Mouse (Mus musculus): ENCODE results near the gene Gen1. TPM values are rescaled to one million over a fixed set of nuclear protein-coding genes. Genes with fewer than 3 reads are reported as not detected.

Gen1 gene
- polyA plus RNA-seq, 1 experiment from 2014 or later = 11.7 TPM

DNA sequence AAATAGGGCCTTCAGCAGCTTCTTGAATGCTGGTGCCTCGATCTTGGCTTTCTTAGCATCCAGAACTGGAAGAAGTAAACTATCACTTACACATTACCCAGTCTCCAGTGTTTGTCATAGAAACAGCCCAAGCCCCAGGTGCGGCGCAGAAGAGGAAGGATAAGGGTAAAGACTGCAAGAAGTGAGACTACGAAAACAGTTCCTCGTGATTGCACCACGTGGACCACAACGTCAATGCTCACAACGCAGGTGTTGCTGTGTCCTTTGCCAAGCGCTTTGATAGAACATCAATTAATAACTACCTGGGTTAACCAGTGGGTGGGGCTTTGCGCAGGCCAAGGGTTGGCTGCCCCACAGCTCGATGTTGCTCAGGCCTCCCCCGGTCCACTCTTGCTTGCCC, 64.9 kb downstream of the Gen1 start:
- no peak overlapping the region for H3K9ac ChIP-seq (ENCODE audit: low read length)
- H3K4me3 ChIP-seq (ENCODE audit: low read length) = no peak overlapping the region
- no peak for ATAC-seq (ENCODE audit: low read depth)
- no peaks in the 10 kb centered on the region for H3K9me3 ChIP-seq (ENCODE audit: control insufficient read depth, low read length)
- WGBS = 85% methylated on average over 12 of the region's 12 CpGs
- H3K27me3 ChIP-seq (ENCODE audit: control insufficient read depth, insufficient read depth, low read depth, low read length) = no peaks in the 10 kb centered on the region
- H3K4me2 ChIP-seq (ENCODE audit: low read depth, low read length) = no peak overlapping the region
- H3K4me1 ChIP-seq (replicated peaks; ENCODE audit: control insufficient read depth, insufficient read depth, low read length) = peaks cover 8% of the 10 kb centered on the region; the same call in 1 of the 2 replicates
- no peaks in the 10 kb centered on the region for H3K36me3 ChIP-seq (ENCODE audit: control insufficient read depth, insufficient read depth, low read length)
- no peak overlapping the region for H3K27ac ChIP-seq (ENCODE audit: low read length)

DNA sequence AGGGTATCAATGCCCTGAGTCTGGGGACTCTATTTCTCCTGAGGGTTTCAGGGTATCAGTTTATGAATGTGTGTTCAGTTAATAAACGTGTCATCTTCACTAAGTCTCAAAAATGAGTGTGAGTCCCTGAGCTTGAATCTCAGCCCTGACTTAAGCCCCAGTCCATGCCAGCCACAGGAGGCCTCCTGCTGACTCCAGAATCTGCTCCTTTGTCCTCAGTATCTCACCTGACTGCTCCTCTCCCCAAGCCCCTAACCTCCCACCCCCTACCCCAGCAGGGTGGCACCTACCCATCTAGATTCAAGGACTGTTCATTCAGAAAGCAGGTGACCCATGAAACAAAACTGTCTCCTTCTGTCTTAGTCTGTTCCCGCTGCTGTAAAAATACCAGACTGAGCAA, 67.0 kb downstream of the Gen1 start:
- Histone ChIP-seq H3K9ac (ENCODE audit: low read length) (no peak overlapping the region), H3K9me3 (ENCODE audit: control insufficient read depth, low read length) (no peaks in the 10 kb centered on the region), H3K4me1 (replicated peaks; ENCODE audit: control insufficient read depth, insufficient read depth, low read length) (no peaks in the 10 kb centered on the region), H3K4me3 (ENCODE audit: low read length) (no peak overlapping the region), H3K36me3 (ENCODE audit: control insufficient read depth, insufficient read depth, low read length) (no peaks in the 10 kb centered on the region), H3K27ac (ENCODE audit: low read length) (no peak overlapping the region), H3K27me3 (ENCODE audit: control insufficient read depth, insufficient read depth, low read depth, low read length) (no peaks in the 10 kb centered on the region), H3K4me2 (ENCODE audit: low read depth, low read length) (no peak overlapping the region)
- no peak for ATAC-seq (ENCODE audit: low read depth)
- 45% methylated on average over 2 of the region's 2 CpGs for WGBS

- Histone ChIP-seq H3K4me2 (ENCODE audit: low read depth, low read length) (no peak overlapping the region), H3K27ac (ENCODE audit: low read length) (no peak overlapping the region), H3K9ac (ENCODE audit: low read length) (no peak overlapping the region), H3K36me3 (ENCODE audit: control insufficient read depth, insufficient read depth, low read length) (no peaks in the 10 kb centered on the region), H3K9me3 (ENCODE audit: control insufficient read depth, low read length) (no peaks in the 10 kb centered on the region), H3K4me3 (ENCODE audit: low read length) (no peak overlapping the region), H3K27me3 (ENCODE audit: control insufficient read depth, insufficient read depth, low read depth, low read length) (no peaks in the 10 kb centered on the region), H3K4me1 (replicated peaks; ENCODE audit: control insufficient read depth, insufficient read depth, low read length) (no peaks in the 10 kb centered on the region)
- WGBS = 50% methylated on average over 3 of the region's 4 CpGs
- ATAC-seq (ENCODE audit: low read depth) = no peak
Observed at GRCm38 (mm10) chr12:11198026-11198425, 67.6 kb downstream of the Gen1 start.

GRCm38 (mm10) chr12:11196830-11197229, 68.8 kb downstream of the Gen1 start:
- Histone ChIP-seq H3K36me3 (ENCODE audit: control insufficient read depth, insufficient read depth, low read length) (no peaks in the 10 kb centered on the region), H3K9ac (ENCODE audit: low read length) (no peak overlapping the region), H3K4me3 (ENCODE audit: low read length) (no peak overlapping the region), H3K4me2 (ENCODE audit: low read depth, low read length) (0 out of 2 replicates have a peak overlapping the region, but pooled peaks have one; percentile 49), H3K27me3 (ENCODE audit: control insufficient read depth, insufficient read depth, low read depth, low read length) (no peaks in the 10 kb centered on the region), H3K27ac (ENCODE audit: low read length) (no peak overlapping the region), H3K9me3 (ENCODE audit: control insufficient read depth, low read length) (no peaks in the 10 kb centered on the region), H3K4me1 (replicated peaks; ENCODE audit: control insufficient read depth, insufficient read depth, low read length) (no peaks in the 10 kb centered on the region)
- ATAC-seq (ENCODE audit: low read depth) = peak; percentile 27; the same call in 1 of the 2 replicates
- WGBS = 43% methylated on average over 5 of the region's 5 CpGs

- Histone ChIP-seq H3K36me3 (ENCODE audit: control insufficient read depth, insufficient read depth, low read length) (no peaks in the 10 kb centered on the region), H3K9ac (ENCODE audit: low read length) (no peak overlapping the region), H3K4me2 (ENCODE audit: low read depth, low read length) (peak overlapping the region; percentile 49), H3K9me3 (ENCODE audit: control insufficient read depth, low read length) (no peaks in the 10 kb centered on the region), H3K27ac (ENCODE audit: low read length) (no peak overlapping the region), H3K27me3 (ENCODE audit: control insufficient read depth, insufficient read depth, low read depth, low read length) (no peaks in the 10 kb centered on the region), H3K4me3 (ENCODE audit: low read length) (peak overlapping the region; percentile 24; the same call in 1 of the 2 replicates), H3K4me1 (replicated peaks; ENCODE audit: control insufficient read depth, insufficient read depth, low read length) (no peaks in the 10 kb centered on the region)
- WGBS = 2% methylated on average over 16 of the region's 19 CpGs
- ATAC-seq (ENCODE audit: low read depth) = peak; percentile 91
Observed at GRCm38 (mm10) chr12:11196142-11196597, 69.4 kb downstream of the Gen1 start.

DNA sequence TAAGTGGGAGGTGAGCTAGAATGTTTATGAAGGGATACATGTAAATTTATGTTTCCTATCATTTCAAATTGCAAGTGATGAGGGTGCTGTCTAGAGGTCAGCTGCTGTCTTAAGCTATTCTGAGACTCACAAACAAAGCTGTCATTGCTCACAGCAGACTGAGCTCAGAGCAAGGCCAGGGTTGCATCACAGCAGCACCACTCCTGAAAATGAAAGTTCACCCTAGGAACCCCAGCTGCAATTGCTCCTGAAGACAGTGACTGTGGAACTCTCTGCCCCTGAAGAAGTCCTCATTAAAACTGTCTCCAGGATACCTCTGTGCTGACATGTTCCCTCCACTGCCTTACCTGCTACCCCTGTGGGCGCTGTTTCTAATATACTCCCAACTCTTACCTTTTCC, 70.6 kb downstream of the Gen1 start:
- Histone ChIP-seq H3K27me3 (ENCODE audit: control insufficient read depth, insufficient read depth, low read depth, low read length) (no peaks in the 10 kb centered on the region), H3K4me2 (ENCODE audit: low read depth, low read length) (no peak overlapping the region), H3K27ac (ENCODE audit: low read length) (no peak overlapping the region), H3K4me3 (ENCODE audit: low read length) (no peak overlapping the region), H3K36me3 (ENCODE audit: control insufficient read depth, insufficient read depth, low read length) (no peaks in the 10 kb centered on the region), H3K9ac (ENCODE audit: low read length) (no peak overlapping the region), H3K9me3 (ENCODE audit: control insufficient read depth, low read length) (no peaks in the 10 kb centered on the region), H3K4me1 (replicated peaks; ENCODE audit: control insufficient read depth, insufficient read depth, low read length) (no peaks in the 10 kb centered on the region)
- no peak for ATAC-seq (ENCODE audit: low read depth)
- WGBS = 74% methylated on average over 1 of the region's 1 CpGs

Small RNA genes within 50 kb of the gene (microRNA-seq; reads per million reads assigned to microRNA genes)
- gene Mir7675 = not detected

Other genes starting within 250 kb of the Gen1 start
- 8.5 and 10.3 TPM in 2 replicates for gene Kcns3, start 114.7 kb downstream of the Gen1 start, polyA plus RNA-seq (2015; fragmentation: Nextera tagmentation; extraction: Ambion mirVana)
- gene Msgn1, start 56.8 kb downstream of the Gen1 start, polyA plus RNA-seq (2015; fragmentation: Nextera tagmentation; extraction: Ambion mirVana) = not detected in 2 replicates
- 139 and 143 TPM in 2 replicates for gene Smc6, start 85 bp upstream of the Gen1 start, polyA plus RNA-seq (2015; fragmentation: Nextera tagmentation; extraction: Ambion mirVana)
- gene Vsnl1, start 170.8 kb upstream of the Gen1 start, polyA plus RNA-seq (2015; fragmentation: Nextera tagmentation; extraction: Ambion mirVana) = 5.5 and 7.1 TPM in 2 replicates
- 0.54 and 0.65 TPM in 2 replicates for gene Rad51ap2, start 190.3 kb upstream of the Gen1 start, polyA plus RNA-seq (2015; fragmentation: Nextera tagmentation; extraction: Ambion mirVana)